Mouse (Mus musculus) forebrain, embryonic 10.5 days (tissue): ENCODE results near the gene Olfr70. TPM values are rescaled to one million over a fixed set of nuclear protein-coding genes. Genes with fewer than 3 reads are reported as not detected.

Source experiments
- DNase-seq: peaks from one replicate; pipeline ENCODE4 v3.0.0-alpha.2; 2017; ENCODE audit warnings: low spot score; ENCODE audit errors: extremely low spot score
- H3K27ac ChIP-seq: fragments of 300-500 bp; sonication (generic); 2 replicates; pipeline ENCODE4 v1.5.1; 2016; ENCODE audit warnings: mild to moderate bottlenecking
- H3K27me3 ChIP-seq: fragments of 300-500 bp; sonication (generic); 2 replicates; pipeline ENCODE4 v1.6.1; 2016; ENCODE audit warnings: mild to moderate bottlenecking; ENCODE audit not compliant: poor library complexity, severe bottlenecking
- H3K36me3 ChIP-seq: fragments of 300-500 bp; sonication (generic); replicated peaks from 2 replicates; pipeline ENCODE4 v1.6.1; 2016; ENCODE audit warnings: mild to moderate bottlenecking, moderate library complexity
- H3K4me1 ChIP-seq: fragments of 300-500 bp; sonication (generic); 2 replicates; pipeline ENCODE4 v1.6.1; 2016
- H3K4me3 ChIP-seq: fragments of 300-500 bp; sonication (generic); 2 replicates; pipeline ENCODE4 v1.5.1; 2016; ENCODE audit warnings: mild to moderate bottlenecking, moderate library complexity
- H3K9me3 ChIP-seq: fragments of 300-500 bp; sonication (generic); 2 replicates; pipeline ENCODE4 v1.6.1; 2016; ENCODE audit warnings: mild to moderate bottlenecking, moderate library complexity
- WGBS: fragments of 180-500 bp; shearing (Covaris S2); methylation state at CpG from one replicate; pipeline ENCODE4 v1.1.7; 2016; 5-methylcytosine and 5-hydroxymethylcytosine counted together
- polyA plus RNA-seq: library from polyadenylated mRNA; unstranded; fragments of >200 nt; fragmentation: Nextera tagmentation; extraction: Ambion mirVana; gene quantifications from 2 replicates; pipeline ENCODE4 v1.2.1, GENCODE M21; 2016

Gene Olfr70
- polyA plus RNA-seq, 1 experiment from 2014 or later: not detected

- Histone ChIP-seq H3K9me3 (no peaks in the 10 kb centered on the region), H3K4me3 (no peak overlapping the region), H3K27me3 (no peaks in the 10 kb centered on the region), H3K4me1 (peaks cover 12% of the 10 kb centered on the region), H3K36me3 (no peaks in the 10 kb centered on the region), H3K27ac (0 out of 2 replicates have a peak overlapping the region, but pooled peaks have one; percentile 2)
- no peak for DNase-seq
- WGBS: 81% methylated on average over 7 of the region's 7 CpGs
Measured at GRCm38 (mm10) chr4:43727718-43728575, 27.3 kb upstream of the Olfr70 start.

- WGBS: 60% methylated on average over 3 of the region's 3 CpGs
- no peaks in the 10 kb centered on the region for H3K27me3 ChIP-seq
- no peaks in the 10 kb centered on the region for H3K9me3 ChIP-seq
- no peak for DNase-seq
- no peak within 1 kb of the TSS for H3K4me3 ChIP-seq
- no peaks in the 10 kb centered on the region for H3K36me3 ChIP-seq
- 0 out of 2 replicates have a peak within 1 kb of the TSS, but pooled peaks have one; percentile 2 for H3K27ac ChIP-seq
- H3K4me1 ChIP-seq: peaks cover 8% of the 10 kb centered on the region; the same call in 1 of the 2 replicates
Measured at GRCm38 (mm10) chr4:43726995-43727394, 26.4 kb upstream of the Olfr70 start, which contains the start of gene Hrct1. TSS of gene Hrct1 (plus strand) at chr4:43727188.

- WGBS: 80% methylated on average over 12 of the region's 12 CpGs
- no peak for DNase-seq
- Histone ChIP-seq H3K4me1 (peaks cover 8% of the 10 kb centered on the region; the same call in 1 of the 2 replicates), H3K27ac (no peak overlapping the region), H3K4me3 (no peak overlapping the region), H3K9me3 (no peaks in the 10 kb centered on the region), H3K36me3 (no peaks in the 10 kb centered on the region), H3K27me3 (no peaks in the 10 kb centered on the region)
Measured at GRCm38 (mm10) chr4:43726228-43726993, 25.8 kb upstream of the Olfr70 start.

GRCm38 (mm10) chr4:43724764-43725163, 24.2 kb upstream of the Olfr70 start:
- Histone ChIP-seq H3K4me3 (no peak overlapping the region), H3K27me3 (no peaks in the 10 kb centered on the region), H3K4me1 (no peaks in the 10 kb centered on the region; the same call in 1 of the 2 replicates), H3K36me3 (no peaks in the 10 kb centered on the region), H3K27ac (no peak overlapping the region), H3K9me3 (no peaks in the 10 kb centered on the region)
- DNase-seq: no peak
- WGBS: 47% methylated on average over 1 of the region's 1 CpGs

GRCm38 (mm10) chr4:43722191-43722590, 21.6 kb upstream of the Olfr70 start:
- Histone ChIP-seq H3K36me3 (no peaks in the 10 kb centered on the region), H3K27ac (no peak overlapping the region), H3K27me3 (no peaks in the 10 kb centered on the region), H3K4me1 (no peaks in the 10 kb centered on the region), H3K9me3 (no peaks in the 10 kb centered on the region), H3K4me3 (no peak overlapping the region)
- no peak for DNase-seq
- WGBS: 86% methylated on average over 4 of the region's 4 CpGs

GRCm38 (mm10) chr4:43720491-43721228, 20.1 kb upstream of the Olfr70 start:
- H3K9me3 ChIP-seq: no peaks in the 10 kb centered on the region
- no peaks in the 10 kb centered on the region for H3K27me3 ChIP-seq
- no peaks in the 10 kb centered on the region for H3K4me1 ChIP-seq
- no peak for DNase-seq
- H3K4me3 ChIP-seq: no peak overlapping the region
- H3K27ac ChIP-seq: no peak overlapping the region
- WGBS: 87% methylated on average over 14 of the region's 16 CpGs
- H3K36me3 ChIP-seq: no peaks in the 10 kb centered on the region

- H3K9me3 ChIP-seq: no peaks in the 10 kb centered on the region
- no peaks in the 10 kb centered on the region for H3K36me3 ChIP-seq
- DNase-seq: no peak
- no peak overlapping the region for H3K4me3 ChIP-seq
- 48% methylated on average over 7 of the region's 7 CpGs for WGBS
- H3K27ac ChIP-seq: no peak overlapping the region
- peaks cover 9% of the 10 kb centered on the region; the same call in 1 of the 2 replicates for H3K27me3 ChIP-seq
- H3K4me1 ChIP-seq: no peaks in the 10 kb centered on the region
Measured at GRCm38 (mm10) chr4:43713652-43714219, 13.1 kb upstream of the Olfr70 start.

- Histone ChIP-seq H3K9me3 (no peaks in the 10 kb centered on the region), H3K36me3 (no peaks in the 10 kb centered on the region), H3K4me3 (no peak overlapping the region), H3K4me1 (peaks cover 4% of the 10 kb centered on the region), H3K27ac (no peak overlapping the region), H3K27me3 (peaks cover 9% of the 10 kb centered on the region; the same call in 1 of the 2 replicates)
- 2% methylated on average over 2 of the region's 2 CpGs for WGBS
- peak; percentile 75 for DNase-seq
Measured at GRCm38 (mm10) chr4:43711821-43712220, 11.2 kb upstream of the Olfr70 start.

- no peaks in the 10 kb centered on the region for H3K36me3 ChIP-seq
- no peak within 1 kb of the TSS for H3K4me3 ChIP-seq
- no peaks in the 10 kb centered on the region for H3K9me3 ChIP-seq
- DNase-seq: no peak
- 86% methylated on average over 6 of the region's 6 CpGs for WGBS
- peaks cover 4% of the 10 kb centered on the region for H3K4me1 ChIP-seq
- no peak within 1 kb of the TSS for H3K27ac ChIP-seq
- H3K27me3 ChIP-seq: peaks cover 9% of the 10 kb centered on the region; the same call in 1 of the 2 replicates
Measured at GRCm38 (mm10) chr4:43709869-43710268, 9.3 kb upstream of the Olfr70 start, which contains the start of gene Olfr71. TSS of gene Olfr71 (minus strand) at chr4:43710255.

- Histone ChIP-seq H3K27ac (no peak overlapping the region), H3K4me3 (no peak overlapping the region), H3K4me1 (peaks cover 4% of the 10 kb centered on the region), H3K27me3 (no peaks in the 10 kb centered on the region), H3K9me3 (no peaks in the 10 kb centered on the region), H3K36me3 (no peaks in the 10 kb centered on the region)
- 93% methylated on average over 13 of the region's 13 CpGs for WGBS
- no peak for DNase-seq
Measured at GRCm38 (mm10) chr4:43705991-43706390, 5.4 kb upstream of the Olfr70 start.

GRCm38 (mm10) chr4:43703851-43704250, 3.2 kb upstream of the Olfr70 start:
- Histone ChIP-seq H3K9me3 (no peaks in the 10 kb centered on the region), H3K27ac (no peak overlapping the region), H3K4me1 (peaks cover 4% of the 10 kb centered on the region), H3K27me3 (no peaks in the 10 kb centered on the region), H3K4me3 (no peak overlapping the region), H3K36me3 (no peaks in the 10 kb centered on the region)
- DNase-seq: no peak
- WGBS: 88% methylated on average over 8 of the region's 8 CpGs

- peaks cover 4% of the 10 kb centered on the region for H3K4me1 ChIP-seq
- H3K9me3 ChIP-seq: no peaks in the 10 kb centered on the region
- no peaks in the 10 kb centered on the region for H3K27me3 ChIP-seq
- no peaks in the 10 kb centered on the region for H3K36me3 ChIP-seq
- 78% methylated on average over 6 of the region's 6 CpGs for WGBS
- H3K4me3 ChIP-seq: no peak overlapping the region
- no peak for DNase-seq
- H3K27ac ChIP-seq: no peak overlapping the region
Measured at GRCm38 (mm10) chr4:43703439-43703838, 2.8 kb upstream of the Olfr70 start.
